Mouse (Mus musculus): ENCODE results near the gene Mtf1. TPM values are rescaled to one million over a fixed set of nuclear protein-coding genes. Genes with fewer than 3 reads are reported as not detected.

The Mtf1 gene
- polyA plus RNA-seq, 1 experiment, result 14.9 TPM

DNA sequence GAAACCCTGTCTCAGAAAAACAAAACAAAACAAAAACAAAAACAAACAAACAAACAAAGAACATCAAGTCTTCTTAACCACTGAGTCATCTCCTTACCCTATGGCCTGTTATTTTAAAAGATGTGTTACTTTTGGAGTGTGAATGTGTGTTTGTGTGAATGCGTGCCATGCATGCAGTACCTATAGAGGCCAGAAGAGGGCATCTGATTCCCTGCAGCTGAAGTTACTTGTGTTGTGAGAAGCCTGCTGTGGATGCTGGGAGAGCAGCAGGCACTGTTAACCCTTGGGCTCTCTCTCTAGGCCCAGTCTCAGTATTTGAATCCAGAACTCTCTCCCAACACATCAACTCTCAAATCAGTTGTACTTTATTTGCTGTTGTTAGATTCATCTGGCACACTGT lies 70.8 kb downstream of the Mtf1 start:
- TF ChIP-seq CTCF (IDR thresholded peaks at IDR 0.05; ENCODE audit: borderline replicate concordance, insufficient read depth, low read depth, low read length) (0 out of 2 replicates have a peak, but pooled peaks have one; percentile 7), POLR2A (IDR thresholded peaks at IDR 0.05; ENCODE audit: borderline replicate concordance, insufficient read depth, low read length) (no peak)
- Histone ChIP-seq H3K27ac (ENCODE audit: insufficient read depth, low read length) (no peak overlapping the region), H3K4me1 (ENCODE audit: control insufficient read depth, insufficient read depth, low read length) (no peaks in the 10 kb centered on the region), H3K27me3 (ENCODE audit: control insufficient read depth, insufficient read depth, low read length) (no peaks in the 10 kb centered on the region; the same call in 1 of the 2 replicates), H3K4me3 (replicated peaks; ENCODE audit: insufficient read depth, low read depth, low read length) (no peak overlapping the region)
- WGBS, result 100% methylated on average over 1 of the region's 1 CpGs
- no peak for DNase-seq

DNA sequence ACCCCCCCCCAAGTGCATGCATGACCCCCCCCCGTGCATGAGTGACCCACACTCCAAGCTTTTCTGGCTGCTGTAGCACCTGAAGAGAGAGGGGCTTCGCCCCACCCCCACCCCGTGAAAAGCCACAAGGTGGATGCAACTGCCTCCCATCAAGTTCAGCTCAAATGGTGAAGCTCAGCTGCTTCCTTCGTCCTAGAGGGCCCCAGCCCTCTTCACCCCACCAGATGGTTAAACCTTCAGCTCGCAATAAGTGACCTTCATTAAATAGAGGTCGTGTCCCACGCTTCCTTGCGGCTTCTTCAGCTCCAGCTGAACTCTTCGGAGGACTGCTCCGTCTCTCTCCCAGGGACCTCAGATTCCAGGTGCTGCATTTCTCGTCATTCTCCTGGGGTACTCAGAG lies 78.7 kb downstream of the Mtf1 start, which contains the start of gene Epha10:
TSS of gene Epha10 (plus strand) at position 301 of the 400 bp plus-strand sequence.
- Histone ChIP-seq H3K4me1 (ENCODE audit: control insufficient read depth, insufficient read depth, low read length) (no peaks in the 10 kb centered on the region), H3K27me3 (ENCODE audit: control insufficient read depth, insufficient read depth, low read length) (no peaks in the 10 kb centered on the region; the same call in 1 of the 2 replicates), H3K4me3 (replicated peaks; ENCODE audit: insufficient read depth, low read depth, low read length) (peak within 1 kb of the TSS; percentile 37), H3K27ac (ENCODE audit: insufficient read depth, low read length) (no peak within 1 kb of the TSS)
- 2% methylated on average over 11 of the region's 11 CpGs for WGBS
- TF ChIP-seq CTCF (IDR thresholded peaks at IDR 0.05; ENCODE audit: borderline replicate concordance, insufficient read depth, low read depth, low read length) (no peak), POLR2A (IDR thresholded peaks at IDR 0.05; ENCODE audit: borderline replicate concordance, insufficient read depth, low read length) (no peak)
- no peak for DNase-seq

DNA sequence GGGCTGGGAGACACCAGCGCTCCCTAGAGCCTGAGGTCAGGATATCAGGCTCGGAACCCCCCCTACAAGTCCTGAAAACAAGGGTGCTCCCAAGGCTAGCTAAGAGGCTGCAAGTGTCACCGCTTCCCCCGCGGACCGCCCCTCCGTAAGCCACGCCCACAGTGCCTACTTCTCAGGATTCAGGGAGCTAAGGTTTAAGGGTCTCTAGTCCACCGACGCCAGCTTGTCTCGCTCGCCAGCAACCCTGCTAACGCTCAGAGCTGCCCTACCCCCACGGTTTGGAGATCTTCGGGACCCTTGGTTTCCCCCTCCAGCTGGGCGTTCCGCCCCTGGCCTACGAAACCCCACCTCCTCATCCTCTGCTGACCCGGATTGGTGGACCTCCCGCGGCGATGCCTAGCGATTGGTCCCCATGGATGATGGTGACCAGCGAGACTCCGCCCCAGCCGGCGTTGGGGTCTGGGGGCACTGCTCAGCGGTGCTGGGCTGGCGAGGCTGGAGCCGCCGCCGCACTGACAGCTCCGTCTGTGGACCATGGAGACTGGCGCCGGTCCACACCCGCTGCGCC lies 79.5 kb downstream of the Mtf1 start:
- peak; percentile 66 to 70 for DNase-seq
- Histone ChIP-seq H3K27me3 (ENCODE audit: control insufficient read depth, insufficient read depth, low read length) (no peaks in the 10 kb centered on the region; the same call in 1 of the 2 replicates), H3K4me1 (ENCODE audit: control insufficient read depth, insufficient read depth, low read length) (no peaks in the 10 kb centered on the region), H3K27ac (ENCODE audit: insufficient read depth, low read length) (no peak overlapping the region), H3K4me3 (replicated peaks; ENCODE audit: insufficient read depth, low read depth, low read length) (peak overlapping the region; percentile 37)
- under 1% methylated on average over 37 of the region's 37 CpGs for WGBS
- no peak for TF ChIP-seq CTCF (IDR thresholded peaks at IDR 0.05; ENCODE audit: borderline replicate concordance, insufficient read depth, low read depth, low read length)
- no peak for TF ChIP-seq POLR2A (IDR thresholded peaks at IDR 0.05; ENCODE audit: borderline replicate concordance, insufficient read depth, low read length)

DNA sequence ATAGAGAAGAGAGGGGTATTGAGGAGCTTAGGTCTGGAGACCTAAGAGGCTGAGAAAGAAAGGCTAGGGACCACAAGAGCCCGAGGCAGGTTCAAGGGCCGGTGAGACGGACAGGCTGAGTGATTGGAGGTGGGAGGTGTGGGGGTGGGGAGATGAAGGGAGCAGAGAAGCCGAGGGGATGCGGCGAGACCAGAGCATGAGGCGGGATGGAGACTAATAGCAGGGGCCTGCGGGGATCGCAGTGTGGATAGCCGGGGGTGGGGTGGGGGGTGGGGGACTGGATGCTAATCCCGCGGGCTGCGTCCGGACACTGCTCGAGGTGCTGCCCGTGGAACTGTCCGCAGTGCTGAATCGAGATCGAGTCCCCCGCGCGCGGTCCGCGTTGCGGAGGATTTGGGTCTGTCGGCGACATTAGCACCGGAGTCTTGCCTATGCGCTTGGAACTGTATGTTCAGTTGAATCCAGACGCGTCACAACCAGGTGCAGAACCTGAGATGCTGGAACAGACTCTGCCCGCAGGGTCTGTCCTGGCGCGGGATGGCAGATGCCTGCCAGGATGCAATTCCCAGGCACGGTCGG lies 80.3 kb downstream of the Mtf1 start:
- DNase-seq, result no peak
- peak overlapping the region; percentile 3 for H3K4me3 ChIP-seq (replicated peaks; ENCODE audit: insufficient read depth, low read depth, low read length)
- no peaks in the 10 kb centered on the region for H3K4me1 ChIP-seq (ENCODE audit: control insufficient read depth, insufficient read depth, low read length)
- H3K27ac ChIP-seq (ENCODE audit: insufficient read depth, low read length), result no peak overlapping the region
- no peaks in the 10 kb centered on the region; the same call in 1 of the 2 replicates for H3K27me3 ChIP-seq (ENCODE audit: control insufficient read depth, insufficient read depth, low read length)
- no peak for TF ChIP-seq CTCF (IDR thresholded peaks at IDR 0.05; ENCODE audit: borderline replicate concordance, insufficient read depth, low read depth, low read length)
- no peak for TF ChIP-seq POLR2A (IDR thresholded peaks at IDR 0.05; ENCODE audit: borderline replicate concordance, insufficient read depth, low read length)
- WGBS, result under 1% methylated on average over 37 of the region's 37 CpGs

DNA sequence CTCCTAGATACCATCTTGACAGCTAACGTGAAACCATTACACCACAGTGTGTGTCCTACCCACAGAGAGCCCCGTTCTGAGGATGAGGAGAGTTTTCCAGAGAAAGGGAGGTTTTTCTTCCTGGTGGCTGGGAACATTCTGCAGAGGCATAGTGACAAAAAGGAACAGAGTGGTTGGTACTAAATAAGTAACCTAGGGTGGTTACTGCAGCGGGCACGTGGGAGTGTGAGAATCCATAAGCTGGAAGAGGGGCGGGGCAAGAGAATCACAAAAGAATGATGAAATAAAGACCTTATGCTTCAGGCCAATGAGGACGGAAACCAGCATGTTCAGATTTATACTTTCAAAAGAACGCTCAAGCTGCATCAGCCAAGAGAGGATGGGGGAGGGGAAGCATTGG lies 86.8 kb downstream of the Mtf1 start:
- 46% methylated on average over 7 of the region's 7 CpGs for WGBS
- no peak for DNase-seq
- Histone ChIP-seq H3K27me3 (ENCODE audit: control insufficient read depth, insufficient read depth, low read length) (no peaks in the 10 kb centered on the region; the same call in 1 of the 2 replicates), H3K4me1 (ENCODE audit: control insufficient read depth, insufficient read depth, low read length) (no peaks in the 10 kb centered on the region), H3K4me3 (replicated peaks; ENCODE audit: insufficient read depth, low read depth, low read length) (no peak overlapping the region), H3K27ac (ENCODE audit: insufficient read depth, low read length) (no peak overlapping the region)
- TF ChIP-seq CTCF (IDR thresholded peaks at IDR 0.05; ENCODE audit: borderline replicate concordance, insufficient read depth, low read depth, low read length), result no peak
- TF ChIP-seq POLR2A (IDR thresholded peaks at IDR 0.05; ENCODE audit: borderline replicate concordance, insufficient read depth, low read length), result no peak

DNA sequence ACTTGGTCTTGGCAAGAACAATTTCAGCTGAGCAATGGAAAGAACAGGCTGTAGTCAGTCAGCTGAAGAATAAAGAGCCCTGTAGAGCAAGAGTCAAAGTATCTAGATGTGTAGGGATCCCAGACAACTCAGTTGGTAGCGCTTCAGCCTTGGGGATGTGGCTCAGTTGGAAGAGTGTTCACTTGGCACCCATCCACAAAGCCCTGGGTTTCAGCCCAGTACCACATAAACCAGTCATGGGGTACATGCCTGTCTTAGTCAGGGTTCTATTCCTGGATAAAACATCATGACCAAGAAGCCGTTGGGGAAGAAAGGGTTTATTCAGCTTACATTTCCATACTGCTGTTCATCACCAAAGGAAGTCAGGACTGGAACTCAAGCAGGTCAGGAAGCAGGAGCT lies 88.0 kb downstream of the Mtf1 start:
- Histone ChIP-seq H3K4me1 (ENCODE audit: control insufficient read depth, insufficient read depth, low read length) (no peaks in the 10 kb centered on the region), H3K4me3 (replicated peaks; ENCODE audit: insufficient read depth, low read depth, low read length) (no peak overlapping the region), H3K27ac (ENCODE audit: insufficient read depth, low read length) (no peak overlapping the region), H3K27me3 (ENCODE audit: control insufficient read depth, insufficient read depth, low read length) (no peaks in the 10 kb centered on the region)
- DNase-seq, result no peak
- 63% methylated on average over 2 of the region's 2 CpGs for WGBS
- TF ChIP-seq CTCF (IDR thresholded peaks at IDR 0.05; ENCODE audit: borderline replicate concordance, insufficient read depth, low read depth, low read length), result no peak
- no peak for TF ChIP-seq POLR2A (IDR thresholded peaks at IDR 0.05; ENCODE audit: borderline replicate concordance, insufficient read depth, low read length)

DNA sequence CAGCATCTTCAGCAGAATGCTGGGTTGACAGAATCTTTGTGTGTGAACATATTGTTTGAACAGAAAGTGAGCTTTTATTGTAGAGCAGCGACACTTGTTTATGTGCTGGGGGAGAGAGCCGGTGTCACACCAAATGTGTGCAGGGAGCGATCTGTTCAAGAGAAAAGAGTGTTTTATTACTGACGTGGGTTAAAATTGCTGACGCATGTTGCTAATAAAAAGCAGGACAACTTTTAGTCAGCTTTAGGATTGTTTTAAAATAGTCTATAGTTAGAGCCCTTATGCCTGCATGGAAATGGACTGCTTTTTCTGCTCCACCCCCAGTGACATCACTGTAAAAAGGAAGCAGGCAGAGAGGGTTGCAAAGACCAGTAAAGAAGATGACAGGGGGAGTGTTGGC lies 88.9 kb downstream of the Mtf1 start:
- WGBS, result 78% methylated on average over 5 of the region's 5 CpGs
- Histone ChIP-seq H3K27me3 (ENCODE audit: control insufficient read depth, insufficient read depth, low read length) (no peaks in the 10 kb centered on the region), H3K27ac (ENCODE audit: insufficient read depth, low read length) (no peak overlapping the region), H3K4me1 (ENCODE audit: control insufficient read depth, insufficient read depth, low read length) (no peaks in the 10 kb centered on the region), H3K4me3 (replicated peaks; ENCODE audit: insufficient read depth, low read depth, low read length) (no peak overlapping the region)
- DNase-seq, result no peak
- TF ChIP-seq CTCF (IDR thresholded peaks at IDR 0.05; ENCODE audit: borderline replicate concordance, insufficient read depth, low read depth, low read length) (no peak), POLR2A (IDR thresholded peaks at IDR 0.05; ENCODE audit: borderline replicate concordance, insufficient read depth, low read length) (no peak)

DNA sequence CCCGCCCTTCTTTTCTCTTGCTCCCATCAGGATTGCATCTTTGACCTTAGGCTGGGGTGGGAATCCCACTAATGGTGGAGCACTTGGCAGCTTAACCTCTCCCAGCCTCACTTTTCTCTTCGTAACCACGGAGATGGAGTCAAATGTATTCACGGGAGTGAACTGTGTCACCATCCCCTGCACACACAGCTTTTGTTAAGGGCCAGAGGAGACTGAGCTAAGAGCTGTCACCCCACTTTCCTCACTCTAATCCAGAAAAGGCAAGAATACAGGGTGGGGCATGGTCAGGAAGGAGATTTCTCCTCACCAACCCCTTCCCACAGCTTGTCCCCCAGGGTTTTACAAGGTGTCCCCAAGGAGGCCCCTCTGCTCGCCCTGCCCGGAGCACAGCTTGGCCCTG lies 91.9 kb downstream of the Mtf1 start:
- TF ChIP-seq CTCF (IDR thresholded peaks at IDR 0.05; ENCODE audit: borderline replicate concordance, insufficient read depth, low read depth, low read length), result no peak
- no peak for TF ChIP-seq POLR2A (IDR thresholded peaks at IDR 0.05; ENCODE audit: borderline replicate concordance, insufficient read depth, low read length)
- peak overlapping the region; percentile 81 for H3K4me3 ChIP-seq (replicated peaks; ENCODE audit: insufficient read depth, low read depth, low read length)
- H3K4me1 ChIP-seq (ENCODE audit: control insufficient read depth, insufficient read depth, low read length), result no peaks in the 10 kb centered on the region
- 48% methylated on average over 6 of the region's 6 CpGs for WGBS
- H3K27me3 ChIP-seq (ENCODE audit: control insufficient read depth, insufficient read depth, low read length), result no peaks in the 10 kb centered on the region
- peak overlapping the region; percentile 22; the same call in 1 of the 2 replicates for H3K27ac ChIP-seq (ENCODE audit: insufficient read depth, low read length)
- DNase-seq, result peak in 1 of 2 experiments; percentile 15

Measured in cerebellum, adult 2 months (tissue).